Mouse (Mus musculus) B cell, adult 67 days (primary cell): Measurements from ENCODE around the gene Olfr763. TPM values are rescaled to one million over a fixed set of nuclear protein-coding genes. Genes with fewer than 3 reads are reported as not detected.

Experiments used
- total RNA-seq, 2 experiments: library from RNA; stranded (reverse); gene quantifications; 4 replicates each; pipeline ENCODE4 v1.2.4; 2023

Olfr763 gene
- not detected for total RNA-seq

GRCm38 (mm10) chr10:129010288-129010841, at the start of gene Olfr763:
Gene Olfr763 (plus strand): TSS chr10:129010791.

GRCm38 (mm10) chr10:128989131-128989530, 21.5 kb upstream of the Olfr763 start, which contains the start of gene Olfr9:
Gene Olfr9 (plus strand): TSS chr10:128989431.

GRCm38 (mm10) chr10:129039796-129040195, 29.2 kb downstream of the Olfr763 start, which contains the start of gene Olfr764-ps1:
Gene Olfr764-ps1 (minus strand): TSS chr10:129039896.

GRCm38 (mm10) chr10:129049898-129050297, 39.3 kb downstream of the Olfr763 start, which contains the start of gene Olfr765:
Gene Olfr765 (minus strand): TSS chr10:129049998.

Other genes starting within 250 kb of the Olfr763 start
- gene Mmp19, start 219.9 kb upstream of the Olfr763 start, total RNA-seq, result not detected
- 10 to 100 TPM; 70.8 to 83.4 TPM for gene Dnajc14, start 206.7 kb upstream of the Olfr763 start, total RNA-seq
- 10 to 100 TPM; 18.4 to 18.7 TPM for gene Tmem198b, start 206.4 kb upstream of the Olfr763 start, total RNA-seq
- 10 to 100 TPM; 55.1 to 57.0 TPM for gene Sarnp, start 193.5 kb upstream of the Olfr763 start, total RNA-seq
- gene Ormdl2, start 189.1 kb upstream of the Olfr763 start, total RNA-seq, result 10 to 100 TPM; 21.2 to 25.7 TPM
- 10 to 100 TPM; 53.2 to 61.2 TPM for gene Gdf11, start 119.1 kb upstream of the Olfr763 start, total RNA-seq
- 1 to 10 TPM; 1.2 to 1.7 TPM for gene Cd63, start 109.8 kb upstream of the Olfr763 start, total RNA-seq
- gene Rdh5, start 87.9 kb upstream of the Olfr763 start, total RNA-seq, result 1 to 10 TPM; 6.5 to 8.2 TPM
- gene Bloc1s1, start 86.8 kb upstream of the Olfr763 start, total RNA-seq, result 10 to 100 TPM; 67.9 to 70.9 TPM
- gene Itga7, start 77.0 kb upstream of the Olfr763 start, total RNA-seq, result under 1 TPM in 1 of 2 experiments, not detected in 1; 0.26 TPM
- not detected for gene Mettl7b, start 49.8 kb upstream of the Olfr763 start, total RNA-seq
- gene Olfr9, start 21.4 kb upstream of the Olfr763 start, total RNA-seq, result not detected
- gene Olfr764-ps1, start 29.1 kb downstream of the Olfr763 start, total RNA-seq, result not detected
- not detected for gene Olfr765, start 39.2 kb downstream of the Olfr763 start, total RNA-seq
- gene Olfr766-ps1, start 58.2 kb downstream of the Olfr763 start, total RNA-seq, result not detected
- not detected for gene Olfr767, start 72.1 kb downstream of the Olfr763 start, total RNA-seq
- not detected for gene Olfr768, start 88.6 kb downstream of the Olfr763 start, total RNA-seq
- gene Olfr769, start 107.1 kb downstream of the Olfr763 start, total RNA-seq, result not detected
- gene Olfr770, start 128.2 kb downstream of the Olfr763 start, total RNA-seq, result not detected
- not detected for gene Olfr771, start 154.0 kb downstream of the Olfr763 start, total RNA-seq
- not detected for gene Olfr772, start 167.1 kb downstream of the Olfr763 start, total RNA-seq
- gene Olfr773, start 176.6 kb downstream of the Olfr763 start, total RNA-seq, result not detected
- not detected for gene Olfr774, start 225.4 kb downstream of the Olfr763 start, total RNA-seq
- not detected for gene Olfr775, start 237.6 kb downstream of the Olfr763 start, total RNA-seq
- not detected for gene Olfr776, start 248.3 kb downstream of the Olfr763 start, total RNA-seq